Mouse (Mus musculus) testis, adult 2 months (tissue): ENCODE measurements around the gene Mgrn1.

Source experiments
- CTCF ChIP-seq: fragments of 200-500 bp; IDR thresholded peaks from 2 replicates; pipeline ENCODE4 v1.5.1; 2012; ENCODE audit warnings: low read depth, mild to moderate bottlenecking, inconsistent platforms, low read length, moderate library complexity; ENCODE audit not compliant: control insufficient read depth, insufficient read depth, insufficient replicate concordance
- POLR2A ChIP-seq: fragments of 200-500 bp; IDR thresholded peaks from 2 replicates; pipeline ENCODE4 v1.6.1; 2012; ENCODE audit warnings: low read depth, mild to moderate bottlenecking, inconsistent platforms, low read length, moderate library complexity; ENCODE audit not compliant: control insufficient read depth

DNA sequence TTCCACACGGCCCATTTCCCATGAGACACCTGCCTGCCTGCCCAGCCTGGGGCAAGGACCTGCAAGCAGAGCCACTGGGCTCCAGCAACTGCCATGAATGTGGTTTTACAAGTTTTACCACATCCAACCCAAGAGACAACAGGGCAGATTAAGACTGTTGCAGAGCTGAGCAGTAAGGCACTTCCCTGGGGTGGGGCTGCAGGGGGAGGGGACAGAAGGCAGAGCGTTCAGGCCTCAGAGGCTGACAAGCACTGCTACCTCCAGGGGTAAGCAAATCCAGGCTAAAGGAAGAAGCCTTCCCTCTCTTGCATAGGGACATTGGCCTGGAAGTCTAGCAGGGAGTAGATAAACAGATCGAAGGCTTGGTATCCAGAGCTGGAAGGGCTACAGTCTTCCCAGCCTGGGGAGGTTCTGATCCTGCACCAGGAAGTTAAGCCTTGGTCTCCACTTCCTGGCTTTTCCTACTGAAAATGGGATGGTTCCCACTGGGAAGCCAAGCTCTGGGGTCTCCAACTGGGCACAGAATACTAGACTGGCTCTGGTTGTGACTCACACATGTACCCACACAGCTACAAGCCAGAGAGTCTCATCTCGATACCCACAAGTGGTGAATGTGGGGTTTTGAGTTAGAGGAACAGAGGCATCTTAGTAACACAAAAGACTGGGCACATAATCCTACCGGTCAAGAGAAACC lies 7.7 kb upstream of the Mgrn1 start:
- TF ChIP-seq CTCF: no peak
- TF ChIP-seq POLR2A: no peak
